ENCODE assay signal across 12 mouse cellular contexts in genomic region chr4:145125463-145126220, GRCm38 (mm10).
DNase-seq lines count a peak whose midpoint lies in the region; ATAC-seq and TF ChIP-seq lines count a peak whose summit lies in the region.
"Had no signal": no experiment of that assay in that cellular context is flagged by ENCODE, and none has a peak within 500 bp of the region (broad histone marks: within the 10 kb centered on the region; RNA-seq: fewer than 3 reads in every experiment).

No protein-coding gene starts in this region.

- H3K36me3 ChIP-seq in hindbrain, postnatal 0 days (ENCODE audit: insufficient read depth, low read length) = peaks cover 68% of the 10 kb centered on the region
- peaks cover 77% of the 10 kb centered on the region for H3K36me3 ChIP-seq in hindbrain, embryonic 12.5 days
- H3K36me3 ChIP-seq in stomach, postnatal 0 days (ENCODE audit: control insufficient read depth, insufficient read depth, low read length) = peaks cover 30% of the 10 kb centered on the region

- no peak for TF ChIP-seq EP300 in stomach, postnatal 0 days (optimal IDR thresholded peaks at IDR 0.05)

- no peak overlapping the region for H3K9ac ChIP-seq in hindbrain, postnatal 0 days (replicated peaks; ENCODE audit: low read length)
- no peak overlapping the region for H3K9ac ChIP-seq in hindbrain, embryonic 12.5 days
- no peak overlapping the region for H3K9ac ChIP-seq in stomach, postnatal 0 days (ENCODE audit: low read length)
- H3K9ac ChIP-seq: embryonic facial prominence, embryonic 12.5 days; stomach, embryonic 15.5 days had no signal

- TF ChIP-seq CTCF in hindbrain, postnatal 0 days (IDR thresholded peaks at IDR 0.05; ENCODE audit: low read depth) = no peak
- peak; percentile 38 for TF ChIP-seq CTCF in stomach, postnatal 0 days (IDR thresholded peaks at IDR 0.05; ENCODE audit: low read depth)

- 69% methylated on average over 4 of the region's 4 CpGs for WGBS in hindbrain, postnatal 0 days
- 81% methylated on average over 4 of the region's 4 CpGs for WGBS in hindbrain, embryonic 12.5 days
- 63% methylated on average over 4 of the region's 4 CpGs for WGBS in stomach, postnatal 0 days

- no peak overlapping the region for H3K27ac ChIP-seq in hindbrain, postnatal 0 days
- no peak overlapping the region for H3K27ac ChIP-seq in hindbrain, embryonic 12.5 days
- no peak overlapping the region for H3K27ac ChIP-seq in stomach, postnatal 0 days (replicated peaks)
- H3K27ac ChIP-seq: embryonic facial prominence, embryonic 12.5 days; stomach, embryonic 15.5 days had no signal

- no peak overlapping the region for H3K4me3 ChIP-seq in hindbrain, postnatal 0 days (ENCODE audit: low read length)
- H3K4me3 ChIP-seq in hindbrain, embryonic 12.5 days = no peak overlapping the region
- no peak overlapping the region for H3K4me3 ChIP-seq in stomach, postnatal 0 days (ENCODE audit: low read depth, low read length)
- H3K4me3 ChIP-seq: embryonic facial prominence, embryonic 12.5 days; stomach, embryonic 15.5 days had no signal

- no peak for ATAC-seq in hindbrain, postnatal 0 days
- no peak for ATAC-seq in hindbrain, embryonic 12.5 days (ENCODE audit: low FRiP score)
- ATAC-seq in stomach, postnatal 0 days (ENCODE audit: low FRiP score, low TSS enrichment) = no peak
- ATAC-seq: inflammation-experienced regulatory T-cells, adult 6 months had no signal

- no peaks in the 10 kb centered on the region for H3K9me3 ChIP-seq in hindbrain, postnatal 0 days (ENCODE audit: low read length)
- H3K9me3 ChIP-seq in hindbrain, embryonic 12.5 days (replicated peaks) = no peaks in the 10 kb centered on the region
- no peaks in the 10 kb centered on the region for H3K9me3 ChIP-seq in stomach, postnatal 0 days (ENCODE audit: control insufficient read depth, low read length)
- H3K9me3 ChIP-seq: embryonic facial prominence, embryonic 12.5 days; stomach, embryonic 15.5 days had no signal

- H3K4me1 ChIP-seq in hindbrain, postnatal 0 days (ENCODE audit: insufficient read depth, low read length) = no peaks in the 10 kb centered on the region
- no peaks in the 10 kb centered on the region for H3K4me1 ChIP-seq in hindbrain, embryonic 12.5 days
- no peaks in the 10 kb centered on the region for H3K4me1 ChIP-seq in stomach, postnatal 0 days (replicated peaks; ENCODE audit: control insufficient read depth, insufficient read depth)
- H3K4me1 ChIP-seq: stomach, embryonic 15.5 days had no signal

- no peaks in the 10 kb centered on the region for H3K27me3 ChIP-seq in hindbrain, postnatal 0 days (ENCODE audit: insufficient read depth, low read length)
- no peaks in the 10 kb centered on the region for H3K27me3 ChIP-seq in hindbrain, embryonic 12.5 days
- H3K27me3 ChIP-seq in stomach, postnatal 0 days (ENCODE audit: control insufficient read depth, insufficient read depth, low read length) = no peaks in the 10 kb centered on the region
- H3K27me3 ChIP-seq: embryonic facial prominence, embryonic 12.5 days; stomach, embryonic 15.5 days had no signal

- DNase-seq in embryo, embryonic 11 days = peak; percentile 15
- DNase-seq in embryo, embryonic 9.5 days (ENCODE audit: extremely low spot score) = no peak
- DNase-seq in hindbrain, postnatal 0 days (ENCODE audit: low spot score) = peak; percentile 49
- peak; percentile 49 for DNase-seq in right cerebral cortex, adult 18-20 months
- no peak for DNase-seq in right cerebral cortex, postnatal 14 days
- no peak for DNase-seq in stomach, postnatal 0 days (ENCODE audit: low spot score)
- DNase-seq in natural killer cell, adult 2 months (ENCODE audit: low spot score in 2 of 2) = no peak
- DNase-seq: lung, postnatal 10 days had no signal

- no peak overlapping the region for H3K4me2 ChIP-seq in hindbrain, postnatal 0 days (ENCODE audit: low read depth, low read length)
- no peak overlapping the region for H3K4me2 ChIP-seq in hindbrain, embryonic 12.5 days (replicated peaks)
- H3K4me2 ChIP-seq in stomach, postnatal 0 days (replicated peaks; ENCODE audit: low read depth) = no peak overlapping the region
- H3K4me2 ChIP-seq: embryonic facial prominence, embryonic 12.5 days; stomach, embryonic 15.5 days had no signal

Comparison
In these comparisons a context has a peak if more than half of its experiments do, and no peak if none do; other contexts are left out.
1. DNase-seq: peak in embryo, embryonic 11 days (single experiment), hindbrain, postnatal 0 days (single experiment) and right cerebral cortex, adult 18-20 months (single experiment); none in embryo, embryonic 9.5 days (single experiment), right cerebral cortex, postnatal 14 days (single experiment), stomach, postnatal 0 days (single experiment) and natural killer cell, adult 2 months (0 of 2).